Mouse (Mus musculus): ENCODE data around the gene Nfasc. TPM values are rescaled to one million over a fixed set of nuclear protein-coding genes. Genes with fewer than 3 reads are reported as not detected.

The Nfasc gene
- polyA plus RNA-seq, 1 experiment from 2014 or later: 0.46 TPM

DNA sequence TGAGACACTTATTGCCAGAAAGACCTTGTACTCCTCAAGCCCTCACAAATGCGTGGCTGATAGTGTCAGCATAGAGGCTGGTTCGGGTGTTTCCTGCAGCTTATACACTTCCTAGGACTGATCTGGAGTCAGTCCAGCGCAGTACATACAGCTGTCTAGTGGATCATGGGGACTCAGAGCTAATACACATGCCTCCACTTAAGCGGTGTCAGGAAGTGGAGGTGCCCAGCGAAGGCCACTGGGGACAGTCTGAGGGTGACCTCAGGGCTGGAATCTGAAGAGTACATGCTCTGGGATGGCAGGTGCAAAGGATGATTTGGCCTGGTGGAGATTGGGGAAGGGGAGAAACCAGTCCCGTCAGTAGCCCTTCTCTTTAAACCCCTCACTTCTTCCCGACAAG lies 200.9 kb downstream of the Nfasc start:
- Histone ChIP-seq H3K27me3 (replicated peaks) (peaks cover 88% of the 10 kb centered on the region), H3K9ac (no peak overlapping the region), H3K36me3 (no peaks in the 10 kb centered on the region), H3K4me3 (no peak overlapping the region), H3K27ac (ENCODE audit: poor library complexity, severe bottlenecking) (no peak overlapping the region), H3K4me1 (replicated peaks) (peaks cover 17% of the 10 kb centered on the region), H3K9me3 (replicated peaks) (no peaks in the 10 kb centered on the region), H3K4me2 (peak overlapping the region; percentile 33; the same call in 1 of the 2 replicates)
- 38% methylated on average over 7 of the region's 7 CpGs for WGBS
- no peak for ATAC-seq (ENCODE audit: insufficient number of reproducible peaks, low FRiP score)

DNA sequence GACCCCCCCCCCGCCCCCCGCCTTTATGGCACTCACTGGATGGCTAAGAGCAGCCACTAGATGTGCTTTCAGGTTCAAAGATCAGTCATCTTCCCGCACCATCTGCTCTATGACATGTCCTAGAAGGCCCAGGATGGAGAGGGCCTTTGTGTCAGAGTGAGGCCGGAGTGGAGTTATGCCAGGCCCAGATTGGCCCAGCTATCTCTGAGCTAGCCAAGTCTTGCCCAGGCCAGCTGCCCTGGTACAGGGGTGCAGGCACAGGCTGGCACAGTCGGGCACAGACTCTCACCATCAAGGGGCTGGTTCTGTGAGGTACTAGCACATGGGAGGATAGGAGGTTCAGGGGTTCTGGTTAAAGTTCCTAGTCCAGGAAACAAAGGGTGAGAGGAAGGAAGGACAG lies 203.9 kb downstream of the Nfasc start:
- Histone ChIP-seq H3K4me3 (no peak overlapping the region), H3K9me3 (replicated peaks) (no peaks in the 10 kb centered on the region), H3K27me3 (replicated peaks) (peaks cover 91% of the 10 kb centered on the region), H3K36me3 (no peaks in the 10 kb centered on the region), H3K9ac (no peak overlapping the region), H3K4me1 (replicated peaks) (peaks cover 15% of the 10 kb centered on the region), H3K4me2 (no peak overlapping the region), H3K27ac (ENCODE audit: poor library complexity, severe bottlenecking) (no peak overlapping the region)
- WGBS: 72% methylated on average over 5 of the region's 5 CpGs
- ATAC-seq (ENCODE audit: insufficient number of reproducible peaks, low FRiP score): no peak

DNA sequence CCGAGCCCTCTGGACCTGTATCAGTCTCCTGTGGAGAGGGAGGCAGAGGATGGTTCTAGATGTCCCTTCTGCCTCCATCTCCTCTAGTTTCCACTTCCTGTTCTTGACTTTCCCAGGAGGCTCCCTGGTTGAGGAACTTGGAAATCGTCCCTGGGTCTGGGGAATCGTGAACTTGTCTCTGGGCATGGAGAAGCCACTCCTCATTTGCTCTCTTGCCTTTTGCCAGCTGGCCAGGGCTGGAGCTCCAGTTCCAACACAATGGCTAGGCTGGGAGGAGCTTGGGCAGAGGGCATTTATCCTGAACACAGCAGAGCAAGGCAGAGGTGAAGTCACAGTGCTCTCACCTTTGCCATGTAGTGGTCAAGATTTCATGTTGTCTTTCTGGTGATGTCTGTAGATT lies 205.2 kb downstream of the Nfasc start:
- no peak overlapping the region for H3K4me2 ChIP-seq

DNA sequence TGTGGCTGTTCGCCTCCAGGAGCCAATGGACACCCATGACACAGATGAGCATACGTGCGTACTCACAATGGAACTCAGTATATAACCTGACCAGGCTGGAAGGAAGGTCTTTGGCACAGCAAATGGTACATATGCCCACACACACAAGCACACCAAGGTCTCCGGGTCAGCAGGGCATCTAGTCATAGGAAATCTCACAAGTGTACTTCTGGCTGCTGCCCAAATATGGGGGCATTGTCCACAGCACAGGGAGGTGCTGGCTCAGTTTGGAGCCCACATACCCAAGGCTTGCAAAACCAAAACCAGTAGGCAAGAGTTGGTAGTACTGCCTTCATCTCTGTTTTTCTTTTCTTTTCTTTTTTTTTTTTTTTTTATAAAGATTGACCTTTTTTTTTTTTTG lies 206.1 kb downstream of the Nfasc start:
- WGBS: 86% methylated on average over 4 of the region's 4 CpGs

More for the DNA sequence above, 205.2 kb downstream of the Nfasc start:
- ATAC-seq (ENCODE audit: insufficient number of reproducible peaks, low FRiP score): no peak
- Histone ChIP-seq H3K4me1 (replicated peaks) (peaks cover 5% of the 10 kb centered on the region; the same call in 1 of the 2 replicates), H3K27ac (ENCODE audit: poor library complexity, severe bottlenecking) (no peak overlapping the region), H3K9ac (no peak overlapping the region), H3K9me3 (replicated peaks) (no peaks in the 10 kb centered on the region), H3K4me3 (no peak overlapping the region), H3K27me3 (replicated peaks) (peaks cover 90% of the 10 kb centered on the region), H3K36me3 (no peaks in the 10 kb centered on the region)
- WGBS: 58% methylated on average over 3 of the region's 3 CpGs

DNA sequence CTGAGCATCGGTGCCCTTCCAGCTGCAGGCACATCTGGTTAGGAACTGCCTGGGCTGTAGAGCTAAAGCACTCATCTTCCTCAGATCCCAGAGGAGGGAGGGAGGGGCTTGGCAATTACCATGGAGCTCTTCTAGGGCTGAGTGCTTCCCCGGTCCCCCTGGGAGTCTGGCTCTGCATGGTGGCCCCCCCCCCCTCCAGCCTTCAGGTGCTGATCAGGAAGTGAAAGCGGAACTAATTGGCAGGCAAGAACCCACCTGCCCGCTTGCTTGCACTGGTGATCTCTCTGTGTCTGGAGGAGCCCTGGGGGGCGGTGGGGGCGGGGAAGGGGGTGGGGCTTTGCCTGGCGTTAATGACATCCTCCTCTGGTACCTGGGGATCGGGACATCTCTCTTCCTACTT lies 207.8 kb downstream of the Nfasc start:
- Histone ChIP-seq H3K27me3 (replicated peaks) (peaks cover 79% of the 10 kb centered on the region), H3K4me2 (no peak overlapping the region)
- 2% methylated on average over 8 of the region's 8 CpGs for WGBS

More for the DNA sequence above, 206.1 kb downstream of the Nfasc start:
- no peak overlapping the region for H3K27ac ChIP-seq (ENCODE audit: poor library complexity, severe bottlenecking)
- no peaks in the 10 kb centered on the region for H3K36me3 ChIP-seq
- ATAC-seq (ENCODE audit: insufficient number of reproducible peaks, low FRiP score): no peak
- no peak overlapping the region for H3K4me2 ChIP-seq
- H3K4me3 ChIP-seq: no peak overlapping the region
- H3K4me1 ChIP-seq (replicated peaks): peaks cover 4% of the 10 kb centered on the region
- H3K27me3 ChIP-seq (replicated peaks): peaks cover 90% of the 10 kb centered on the region
- no peak overlapping the region for H3K9ac ChIP-seq
- no peaks in the 10 kb centered on the region for H3K9me3 ChIP-seq (replicated peaks)

DNA sequence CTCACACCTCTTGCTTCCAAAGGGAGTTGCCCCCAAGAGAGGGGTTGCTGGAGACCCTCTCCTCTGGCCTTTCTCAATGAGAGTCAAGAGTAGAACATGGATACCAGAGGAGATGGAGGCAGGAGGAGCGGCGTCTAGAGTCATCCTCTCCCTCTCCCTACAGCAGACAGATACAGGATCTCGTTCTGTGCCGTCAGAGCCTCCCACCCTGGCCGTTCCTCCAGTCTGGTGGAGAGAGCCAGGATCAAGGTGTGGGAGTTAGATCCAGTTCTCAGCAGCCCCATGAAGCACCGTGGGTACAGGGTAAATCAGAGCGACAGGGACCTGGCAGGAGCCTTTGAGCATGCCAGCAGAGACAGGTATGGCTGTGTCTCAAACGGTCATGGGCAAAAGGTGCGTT lies 209.1 kb downstream of the Nfasc start:
- 51% methylated on average over 9 of the region's 9 CpGs for WGBS

More for the DNA sequence above, 207.8 kb downstream of the Nfasc start:
- no peaks in the 10 kb centered on the region for H3K9me3 ChIP-seq (replicated peaks)
- no peak for ATAC-seq (ENCODE audit: insufficient number of reproducible peaks, low FRiP score)
- no peaks in the 10 kb centered on the region for H3K36me3 ChIP-seq
- no peak overlapping the region for H3K4me3 ChIP-seq
- H3K9ac ChIP-seq: no peak overlapping the region
- no peak overlapping the region for H3K27ac ChIP-seq (ENCODE audit: poor library complexity, severe bottlenecking)
- peaks cover 5% of the 10 kb centered on the region for H3K4me1 ChIP-seq (replicated peaks)

DNA sequence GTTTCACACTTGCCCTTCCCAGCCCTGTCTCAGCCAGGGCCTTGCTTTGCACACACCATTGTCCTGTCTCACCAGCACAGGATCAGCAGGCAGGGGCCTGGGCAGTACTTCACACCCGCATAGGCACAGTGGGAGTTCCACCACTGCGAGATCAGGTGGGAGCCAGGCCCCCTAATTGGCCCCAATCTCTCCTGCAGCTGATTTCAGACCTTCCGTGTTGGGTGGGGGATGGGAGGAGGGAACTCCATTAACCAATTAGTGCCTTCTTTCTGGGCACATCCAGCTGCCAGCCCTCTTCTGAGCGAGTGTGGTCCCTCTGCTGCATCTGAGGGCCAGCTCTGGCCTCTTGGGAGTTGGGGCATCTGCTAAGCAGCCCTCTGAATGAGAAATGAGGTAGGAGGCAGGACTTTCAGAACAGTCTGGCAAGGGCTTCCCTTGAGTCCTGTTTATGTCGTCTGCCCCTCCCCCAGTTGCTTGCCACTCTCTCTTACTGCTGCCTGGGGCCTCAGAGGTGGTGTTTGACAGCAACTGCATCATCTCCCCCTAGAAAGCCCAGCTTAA lies 210.9 kb downstream of the Nfasc start:
- Histone ChIP-seq H3K36me3 (no peaks in the 10 kb centered on the region), H3K9ac (no peak overlapping the region), H3K4me1 (replicated peaks) (peaks cover 5% of the 10 kb centered on the region), H3K4me3 (no peak overlapping the region), H3K4me2 (no peak overlapping the region), H3K9me3 (replicated peaks) (no peaks in the 10 kb centered on the region), H3K27ac (ENCODE audit: poor library complexity, severe bottlenecking) (no peak overlapping the region), H3K27me3 (replicated peaks) (peaks cover 80% of the 10 kb centered on the region)
- WGBS: 6% methylated on average over 5 of the region's 5 CpGs
- no peak for ATAC-seq (ENCODE audit: insufficient number of reproducible peaks, low FRiP score)

More for the DNA sequence above, 209.1 kb downstream of the Nfasc start:
- no peak overlapping the region for H3K4me3 ChIP-seq
- H3K27me3 ChIP-seq (replicated peaks): peaks cover 81% of the 10 kb centered on the region
- H3K36me3 ChIP-seq: no peaks in the 10 kb centered on the region
- no peaks in the 10 kb centered on the region for H3K9me3 ChIP-seq (replicated peaks)
- H3K9ac ChIP-seq: no peak overlapping the region
- no peak for ATAC-seq (ENCODE audit: insufficient number of reproducible peaks, low FRiP score)
- H3K27ac ChIP-seq (ENCODE audit: poor library complexity, severe bottlenecking): no peak overlapping the region
- no peak overlapping the region for H3K4me2 ChIP-seq
- H3K4me1 ChIP-seq (replicated peaks): peaks cover 5% of the 10 kb centered on the region

DNA sequence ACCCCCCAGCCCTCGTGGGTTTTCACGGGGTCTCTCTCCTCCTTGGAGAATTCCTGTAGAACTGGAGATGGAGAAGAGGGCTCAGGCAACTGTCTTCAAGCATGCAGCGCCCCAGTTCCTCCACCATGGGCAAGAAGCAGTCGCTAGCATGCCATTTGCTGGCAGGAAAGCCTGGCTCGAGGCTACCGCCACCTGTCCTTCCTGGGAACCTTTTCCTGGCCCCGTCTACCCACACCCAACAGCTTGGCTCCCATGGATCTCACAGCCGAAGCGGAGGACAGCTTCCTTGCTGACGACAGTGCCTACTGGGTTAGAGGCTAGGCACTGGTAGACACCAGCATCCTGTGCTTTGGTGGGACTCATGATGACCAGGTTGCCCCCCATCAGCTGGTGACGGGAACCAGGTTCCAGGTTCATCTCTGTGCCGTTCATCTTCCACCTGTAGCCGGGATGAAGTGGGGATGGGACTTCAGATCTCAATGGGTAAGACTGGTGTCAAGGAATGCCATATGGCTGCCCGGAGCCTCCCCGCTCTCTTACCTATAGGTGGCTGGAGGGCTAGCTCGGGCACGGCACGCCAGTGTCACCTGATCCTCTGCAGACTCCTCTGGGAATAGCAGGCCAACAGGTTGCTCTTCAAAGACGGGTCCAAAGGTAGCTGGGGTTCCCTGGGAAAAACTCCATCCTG lies 212.8 kb downstream of the Nfasc start:
- peaks cover 71% of the 10 kb centered on the region for H3K27me3 ChIP-seq (replicated peaks)
- ATAC-seq (ENCODE audit: insufficient number of reproducible peaks, low FRiP score): no peak

DNA sequence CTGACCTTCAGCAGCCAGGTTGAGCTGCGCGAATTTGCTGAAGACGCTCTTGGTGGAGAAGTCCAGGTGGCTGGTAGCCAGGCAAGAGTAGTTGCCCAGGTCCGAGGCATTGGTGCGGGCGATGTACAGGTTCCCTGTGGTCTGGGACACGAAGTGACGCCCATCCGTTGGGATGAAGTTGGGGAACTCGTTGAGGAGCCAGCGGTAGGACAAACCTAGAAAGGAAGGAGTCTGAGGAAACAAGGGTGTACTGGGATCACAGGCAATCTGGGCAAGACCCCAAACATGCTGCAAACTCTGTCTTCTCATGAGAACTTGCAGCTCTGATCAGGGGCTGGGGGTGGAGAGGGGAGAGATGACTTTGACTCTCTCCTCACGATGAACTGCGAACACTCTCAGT lies 213.5 kb downstream of the Nfasc start:
- Histone ChIP-seq H3K9ac (no peak overlapping the region), H3K4me3 (no peak overlapping the region), H3K9me3 (replicated peaks) (no peaks in the 10 kb centered on the region), H3K4me1 (replicated peaks) (peaks cover 5% of the 10 kb centered on the region), H3K27me3 (replicated peaks) (peaks cover 64% of the 10 kb centered on the region), H3K4me2 (no peak overlapping the region), H3K27ac (ENCODE audit: poor library complexity, severe bottlenecking) (no peak overlapping the region), H3K36me3 (no peaks in the 10 kb centered on the region)
- ATAC-seq (ENCODE audit: insufficient number of reproducible peaks, low FRiP score): no peak
- 87% methylated on average over 13 of the region's 13 CpGs for WGBS

More for the DNA sequence above, 212.8 kb downstream of the Nfasc start:
- H3K9me3 ChIP-seq (replicated peaks): no peaks in the 10 kb centered on the region
- H3K36me3 ChIP-seq: no peaks in the 10 kb centered on the region
- no peak overlapping the region for H3K9ac ChIP-seq
- no peak overlapping the region for H3K4me3 ChIP-seq
- WGBS: 77% methylated on average over 19 of the region's 19 CpGs
- no peak overlapping the region for H3K27ac ChIP-seq (ENCODE audit: poor library complexity, severe bottlenecking)
- peaks cover 5% of the 10 kb centered on the region for H3K4me1 ChIP-seq (replicated peaks)
- H3K4me2 ChIP-seq: no peak overlapping the region

DNA sequence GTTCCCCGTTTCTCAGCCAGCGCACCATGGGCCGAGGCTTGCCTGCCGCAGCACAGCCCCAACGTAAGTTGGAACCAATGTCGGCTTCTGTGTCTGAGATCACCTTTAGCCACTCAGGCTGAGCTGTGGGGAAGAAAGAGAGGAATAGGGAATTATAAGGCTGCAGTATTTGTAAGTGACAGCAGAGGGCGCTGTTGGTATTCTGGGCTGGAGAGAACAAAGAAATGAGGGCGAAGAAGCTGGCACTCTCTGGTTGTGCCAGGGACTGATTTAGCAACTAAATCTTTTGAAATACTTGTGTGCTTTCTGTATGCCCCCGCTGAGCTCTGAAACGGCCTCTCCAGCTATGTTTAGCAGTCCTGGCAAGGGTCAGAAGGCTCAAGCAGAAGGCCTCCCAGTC lies 215.8 kb downstream of the Nfasc start:
- peaks cover 4% of the 10 kb centered on the region for H3K4me1 ChIP-seq (replicated peaks)
- H3K4me2 ChIP-seq: no peak overlapping the region
- H3K4me3 ChIP-seq: no peak overlapping the region
- ATAC-seq (ENCODE audit: insufficient number of reproducible peaks, low FRiP score): no peak
- no peaks in the 10 kb centered on the region for H3K36me3 ChIP-seq
- no peaks in the 10 kb centered on the region for H3K9me3 ChIP-seq (replicated peaks)
- no peak overlapping the region for H3K27ac ChIP-seq (ENCODE audit: poor library complexity, severe bottlenecking)
- WGBS: 8% methylated on average over 10 of the region's 10 CpGs
- peaks cover 59% of the 10 kb centered on the region for H3K27me3 ChIP-seq (replicated peaks)
- H3K9ac ChIP-seq: no peak overlapping the region

DNA sequence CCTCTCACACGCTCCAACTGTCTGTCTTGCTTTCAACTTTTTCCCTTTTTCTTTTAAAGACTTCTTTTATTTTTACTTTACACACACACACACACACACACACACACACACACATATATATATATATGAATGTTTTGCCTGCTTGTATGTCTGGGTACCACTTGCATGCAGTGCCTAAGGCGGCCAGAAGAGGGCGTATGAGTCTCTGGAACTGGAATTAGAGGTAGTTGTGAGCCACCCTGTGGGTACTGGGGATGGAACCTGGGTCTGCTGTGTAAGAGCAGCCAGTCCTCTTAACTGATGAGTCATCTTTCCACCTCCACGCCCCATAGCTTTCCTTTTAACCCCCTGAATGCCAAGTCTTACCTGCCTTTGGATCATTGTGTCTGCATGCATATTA lies 217.7 kb downstream of the Nfasc start:
- no peak overlapping the region for H3K27ac ChIP-seq (ENCODE audit: poor library complexity, severe bottlenecking)
- H3K36me3 ChIP-seq: no peaks in the 10 kb centered on the region
- H3K4me3 ChIP-seq: no peak overlapping the region
- no peaks in the 10 kb centered on the region for H3K9me3 ChIP-seq (replicated peaks)
- H3K27me3 ChIP-seq (replicated peaks): peaks cover 51% of the 10 kb centered on the region
- ATAC-seq (ENCODE audit: insufficient number of reproducible peaks, low FRiP score): no peak
- no peaks in the 10 kb centered on the region for H3K4me1 ChIP-seq (replicated peaks)
- no peak overlapping the region for H3K9ac ChIP-seq
- WGBS: 29% methylated on average over 4 of the region's 4 CpGs
- H3K4me2 ChIP-seq: no peak overlapping the region

DNA sequence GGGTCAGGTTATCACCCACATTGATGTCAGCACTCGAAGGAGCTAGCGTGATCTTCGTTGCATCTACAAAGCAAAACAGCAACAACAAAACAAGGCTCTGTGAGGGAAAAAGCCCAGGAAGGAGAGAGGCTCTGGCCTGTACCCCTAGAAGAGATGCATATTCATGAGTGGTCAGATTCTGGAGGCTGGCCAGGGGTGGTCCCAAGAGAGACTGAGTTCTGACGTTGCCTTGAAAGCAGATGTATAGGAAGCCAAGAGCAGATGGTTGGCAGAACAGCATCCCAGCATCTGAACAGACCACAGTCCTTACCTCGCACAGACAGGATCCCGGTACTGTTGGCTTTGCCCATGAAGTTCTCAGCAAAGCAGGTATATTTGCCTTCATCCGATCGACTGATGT lies 218.5 kb downstream of the Nfasc start:
- H3K27ac ChIP-seq (ENCODE audit: poor library complexity, severe bottlenecking): no peak overlapping the region
- no peak overlapping the region for H3K9ac ChIP-seq
- no peak for ATAC-seq (ENCODE audit: insufficient number of reproducible peaks, low FRiP score)
- H3K4me2 ChIP-seq: no peak overlapping the region
- H3K4me3 ChIP-seq: no peak overlapping the region
- WGBS: 76% methylated on average over 8 of the region's 8 CpGs
- H3K27me3 ChIP-seq (replicated peaks): peaks cover 49% of the 10 kb centered on the region
- no peaks in the 10 kb centered on the region for H3K9me3 ChIP-seq (replicated peaks)
- H3K4me1 ChIP-seq (replicated peaks): no peaks in the 10 kb centered on the region
- H3K36me3 ChIP-seq: no peaks in the 10 kb centered on the region

All from heart, embryonic 12.5 days (tissue).